Mouse (Mus musculus): ENCODE data around the gene Srpk3. TPM values are rescaled to one million over a fixed set of nuclear protein-coding genes. Genes with fewer than 3 reads are reported as not detected.
"Not testable (repeated sequence)": the region's sequence is repeated elsewhere in the genome, so short reads cannot be mapped to it uniquely, and the experiment has no call there.

Gene Srpk3
- total RNA-seq (2021), result 1 to 10 TPM; 2.7 to 6.3 TPM
- long read RNA-seq, partial matches to known transcripts, result 0 of 1 reads
- long read RNA-seq, other reads (novel, unspliced or antisense), result 0 of 1 reads

DNA sequence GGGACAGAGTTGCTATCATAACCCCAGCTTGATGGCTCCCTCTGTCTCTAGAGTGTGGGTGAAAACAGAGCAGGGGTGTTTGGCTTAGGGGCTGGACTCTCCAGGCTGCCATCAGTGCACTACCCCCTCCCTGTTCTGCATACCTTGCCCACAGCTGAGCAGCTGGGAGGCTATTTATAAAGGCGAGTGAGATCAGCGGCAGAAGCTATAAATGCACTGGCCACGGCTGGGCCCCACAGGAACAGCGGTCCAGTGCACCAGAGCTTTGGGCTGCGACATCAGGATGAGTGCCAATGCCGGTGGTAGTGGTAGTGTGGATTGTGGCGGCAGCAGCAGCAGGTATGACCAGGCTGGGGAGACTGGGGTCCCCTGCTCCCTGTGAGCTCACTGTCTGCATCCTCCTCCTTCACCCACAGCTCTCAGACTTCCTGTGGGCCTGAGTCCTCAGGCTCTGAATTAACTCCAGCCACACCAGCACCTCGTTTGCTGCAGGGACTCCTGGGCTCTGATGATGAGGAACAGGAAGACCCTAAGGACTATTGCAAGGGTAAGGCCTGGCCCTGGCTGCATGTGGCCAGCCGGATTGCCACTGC is at the start of gene Srpk3:
TSS of gene Srpk3 (plus strand) at position 238 of the 593 bp plus-strand sequence.
- no peak for DNase-seq (ENCODE audit: low spot score in 2 of 2)

DNA sequence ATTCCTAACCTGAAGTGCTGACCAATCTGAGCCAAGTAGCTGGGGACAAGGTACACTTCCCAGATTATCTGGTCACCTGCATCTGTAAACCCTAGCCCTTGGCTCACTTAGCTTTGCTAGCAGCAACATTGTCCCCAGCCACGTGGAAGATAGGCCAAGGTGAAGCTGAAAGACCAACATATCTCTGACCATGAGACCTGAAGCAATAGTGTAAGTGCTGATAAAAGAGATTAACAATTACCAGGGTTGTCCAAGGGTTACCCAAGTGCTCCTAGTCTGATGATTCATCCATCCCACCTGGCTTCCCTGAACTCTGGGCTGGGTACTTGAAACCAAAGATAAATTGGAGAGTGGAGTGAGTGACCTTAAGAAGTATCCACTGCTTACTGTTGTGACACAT is 43.3 kb upstream of the Srpk3 start:
- DNase-seq (ENCODE audit: low spot score in 2 of 2), result no peak

DNA sequence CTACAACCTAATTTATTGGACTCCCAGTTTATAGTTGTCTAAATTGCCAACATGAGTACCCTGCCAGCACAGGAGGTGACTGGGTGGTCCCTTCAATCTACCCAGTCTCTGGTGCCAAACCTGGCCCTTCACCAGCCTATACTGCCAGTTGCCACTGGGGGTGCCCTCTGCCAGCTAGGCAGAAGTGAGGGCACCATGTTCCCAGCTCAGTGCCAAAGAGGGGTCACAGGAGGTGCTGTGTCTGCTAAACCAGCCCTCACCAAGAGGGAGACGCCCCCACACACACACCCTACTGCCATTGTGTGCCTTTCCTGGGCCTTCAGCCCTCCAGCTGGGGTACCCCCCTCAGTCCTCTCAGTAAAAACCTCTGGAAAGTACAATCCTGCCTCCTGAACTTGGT is 36.0 kb upstream of the Srpk3 start:
- DNase-seq (ENCODE audit: low spot score in 2 of 2), result no peak

DNA sequence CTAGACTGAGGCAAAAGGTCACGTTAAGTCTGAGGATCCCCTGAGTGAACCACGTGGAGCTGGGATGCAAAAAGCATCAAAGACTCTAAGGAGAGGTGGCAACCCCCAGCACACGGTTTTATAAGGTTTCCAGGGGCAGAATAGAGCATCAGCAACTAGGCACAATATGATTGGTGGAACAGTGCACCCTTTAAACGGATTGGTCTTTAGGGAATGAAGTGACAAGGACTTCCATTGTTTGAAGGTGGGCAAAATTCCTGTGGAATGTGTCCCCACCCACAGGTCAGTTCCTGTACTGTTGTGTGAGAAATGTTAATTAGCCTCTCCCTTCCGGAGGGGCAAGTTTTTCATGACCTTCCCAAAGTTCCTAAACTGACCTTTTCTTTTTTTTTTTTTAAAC is 35.1 kb upstream of the Srpk3 start:
- no peak for DNase-seq (ENCODE audit: low spot score in 2 of 2)

DNA sequence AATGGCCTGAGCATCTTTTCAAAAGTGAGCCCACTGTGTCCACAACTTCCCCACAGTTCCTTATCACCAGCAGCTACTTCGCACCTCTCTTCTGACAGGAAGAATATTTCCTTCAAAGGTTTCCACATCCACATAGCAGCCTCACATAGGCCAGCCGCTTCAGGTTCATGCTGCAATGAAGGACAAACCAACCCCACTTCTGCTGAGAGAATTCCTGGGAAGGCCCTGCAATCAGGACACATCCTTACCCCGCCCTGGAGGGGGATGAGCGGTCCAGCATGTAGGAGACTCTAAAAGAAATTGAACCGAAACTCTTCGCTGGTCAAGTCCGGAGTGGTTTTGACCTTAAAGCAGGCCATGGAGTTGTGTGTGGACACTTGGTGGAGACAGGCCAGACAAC is 34.4 kb upstream of the Srpk3 start:
- DNase-seq (ENCODE audit: low spot score in 2 of 2), result not testable (repeated sequence)

DNA sequence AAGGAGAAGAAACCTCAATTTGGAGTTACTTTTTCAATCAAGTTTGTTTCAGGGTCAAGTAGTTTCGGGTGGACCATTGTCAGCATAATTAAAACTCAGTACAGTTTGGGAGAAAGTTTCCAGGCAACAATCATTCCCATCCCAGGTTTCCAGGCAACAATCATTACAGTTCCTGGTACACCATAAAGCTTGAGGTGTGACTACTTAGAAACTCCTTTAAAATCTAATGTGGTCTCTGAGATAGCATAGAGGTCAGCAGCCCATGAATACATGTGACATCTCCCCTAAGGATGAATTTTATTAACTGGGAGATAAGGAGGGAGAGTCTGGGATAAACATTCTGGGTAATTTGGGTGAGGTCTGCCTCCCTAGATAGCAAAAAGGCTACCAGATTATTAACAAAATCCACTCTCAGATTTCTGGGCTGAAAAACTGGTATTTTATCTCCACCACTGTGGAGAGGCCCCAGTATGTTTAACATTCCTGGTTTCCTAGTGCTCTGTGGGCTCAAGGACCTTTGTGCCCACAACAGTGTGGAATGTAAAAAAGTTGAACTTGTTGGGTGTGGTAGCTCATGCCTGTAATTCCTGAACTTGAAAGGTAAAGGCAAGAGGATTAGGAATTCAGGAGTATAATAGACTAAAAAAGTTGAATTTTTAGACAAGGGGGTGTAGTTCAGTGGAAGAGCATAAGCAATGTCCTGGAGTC is 29.3 kb upstream of the Srpk3 start:
- no peak for DNase-seq (ENCODE audit: low spot score in 2 of 2)

DNA sequence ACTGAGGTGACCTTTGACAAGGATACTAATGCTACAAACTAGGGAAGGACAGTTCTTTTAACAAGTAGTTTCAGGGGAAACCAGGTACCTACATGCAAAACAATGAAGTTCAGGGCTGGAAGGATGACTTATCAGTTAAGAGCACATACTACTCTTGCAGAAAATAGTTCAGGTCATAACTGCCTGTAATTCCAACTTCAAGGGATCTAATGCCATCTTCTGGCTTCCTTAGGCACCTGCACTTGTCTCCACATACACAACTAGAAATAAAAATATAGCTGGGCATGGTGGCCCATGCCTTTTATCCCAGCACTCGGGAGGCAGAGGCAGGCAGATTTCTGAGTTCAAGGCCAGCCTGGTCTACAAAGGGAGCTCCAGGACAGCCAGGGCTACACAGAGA is 25.2 kb upstream of the Srpk3 start:
- DNase-seq (ENCODE audit: low spot score in 2 of 2), result no peak

DNA sequence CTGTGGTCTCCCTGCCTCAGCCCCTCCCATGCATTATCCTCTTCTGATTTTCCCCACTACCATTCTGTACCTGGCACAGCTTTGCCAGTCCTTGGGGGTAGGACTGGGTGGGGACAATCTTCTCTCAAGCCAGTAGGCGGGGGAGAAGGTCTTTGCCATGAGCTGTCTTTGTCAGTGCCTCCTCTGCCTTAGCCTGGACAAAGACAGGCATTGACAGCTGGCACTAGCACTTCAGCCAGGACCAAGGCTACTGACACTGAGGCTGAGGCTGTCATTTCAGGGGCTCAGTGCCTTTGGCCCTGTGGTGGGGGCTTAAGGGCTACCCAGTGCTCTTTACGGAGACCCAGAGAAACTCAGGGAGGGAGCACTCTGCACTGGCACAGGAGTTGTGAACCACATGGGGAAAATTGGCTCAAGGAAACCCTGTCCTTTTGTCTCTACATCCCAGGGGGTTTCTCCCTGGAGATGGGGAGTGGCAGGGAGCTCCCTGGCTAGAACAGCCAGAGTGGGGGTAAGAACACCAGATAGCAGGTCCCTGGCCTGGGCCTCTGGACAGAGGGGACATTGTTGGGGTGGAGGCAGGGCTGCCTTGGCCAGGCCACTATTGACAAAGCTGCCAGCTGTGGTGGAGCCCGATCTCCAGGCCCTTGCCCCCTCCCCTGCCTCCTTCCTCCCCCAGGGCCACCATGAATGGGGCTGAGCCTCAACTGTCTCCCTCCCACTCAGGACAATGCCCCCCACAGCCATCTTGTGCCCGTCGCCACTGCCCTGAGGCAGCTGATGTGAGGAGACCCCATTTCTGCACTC is 17.7 kb upstream of the Srpk3 start, which contains the start of gene Plxnb3:
TSS of gene Plxnb3 (plus strand) at position 757 of the 807 bp plus-strand sequence.
- peak in 1 of 2 experiments; percentile 30 for DNase-seq (ENCODE audit: low spot score in 2 of 2)

DNA sequence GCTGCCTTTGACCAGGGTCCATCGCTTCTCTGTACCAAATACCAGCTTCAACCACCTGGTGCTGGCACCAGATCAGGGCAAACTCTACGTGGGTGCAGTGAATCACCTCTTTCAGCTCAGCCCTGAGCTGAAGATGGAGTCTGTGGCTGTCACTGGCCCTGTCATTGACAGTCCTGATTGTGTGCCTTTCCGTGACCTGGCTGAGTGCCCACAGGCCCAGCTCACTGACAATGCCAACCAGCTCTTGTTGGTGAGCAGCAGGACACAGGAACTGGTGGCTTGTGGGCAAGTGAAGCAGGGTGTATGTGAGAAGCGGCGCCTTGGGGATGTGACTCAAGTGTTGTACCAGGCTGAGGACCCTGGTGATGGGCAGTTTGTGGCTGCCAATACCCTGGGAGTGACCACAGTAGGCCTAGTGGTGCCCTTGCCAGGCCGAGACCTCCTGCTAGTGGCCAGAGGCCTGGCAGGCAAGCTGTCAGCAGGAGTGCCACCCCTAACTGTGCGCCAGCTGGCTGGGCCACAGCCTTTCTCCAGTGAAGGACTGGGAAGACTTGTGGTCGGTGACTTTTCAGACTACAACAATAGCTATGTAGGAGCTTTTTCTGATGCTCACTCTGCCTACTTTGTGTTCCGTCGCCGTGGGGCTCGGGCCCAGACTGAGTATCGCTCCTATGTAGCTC is 15.5 kb upstream of the Srpk3 start:
- peak in 1 of 2 experiments; percentile 39 for DNase-seq (ENCODE audit: low spot score in 2 of 2)

DNA sequence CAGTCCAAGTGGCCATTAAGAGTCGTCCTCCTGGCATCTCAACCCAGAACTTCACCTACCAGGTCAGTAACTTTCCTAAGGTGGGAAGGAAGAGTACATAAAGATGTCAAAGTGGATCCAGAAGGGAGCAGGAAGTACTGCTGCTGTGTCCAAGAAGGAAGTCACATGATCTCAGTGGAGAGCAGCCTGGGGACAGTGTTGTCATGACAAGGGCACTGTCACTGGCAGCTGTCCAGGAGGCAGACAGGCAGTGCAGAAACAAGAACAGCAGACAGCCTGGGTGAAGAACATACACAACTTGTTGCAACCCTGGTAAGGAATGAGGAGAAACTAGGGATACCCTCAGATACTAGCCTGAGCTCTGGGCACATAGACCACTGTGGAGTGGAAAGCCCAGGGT is 8.9 kb upstream of the Srpk3 start:
- DNase-seq (ENCODE audit: low spot score in 2 of 2), result no peak

DNA sequence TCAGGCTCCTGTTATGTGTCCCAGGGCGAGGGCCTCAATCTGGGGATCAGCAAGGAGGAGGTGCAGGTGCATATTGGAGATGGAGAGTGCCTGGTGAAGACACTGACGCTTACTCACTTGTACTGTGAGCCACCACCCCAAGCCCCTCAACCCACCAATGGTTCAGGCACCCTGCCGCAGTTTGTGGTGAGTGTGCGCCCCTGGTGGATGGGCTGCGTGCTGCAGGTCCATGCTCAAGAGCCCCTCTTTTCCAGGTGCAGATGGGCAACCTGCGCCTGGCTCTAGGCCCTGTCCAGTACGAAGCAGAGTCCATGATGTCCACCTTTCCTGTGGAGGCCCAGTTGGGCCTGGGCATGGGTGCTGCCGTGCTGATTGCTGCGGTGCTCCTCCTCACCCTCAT is 6.9 kb upstream of the Srpk3 start:
- DNase-seq (ENCODE audit: low spot score in 2 of 2), result no peak

DNA sequence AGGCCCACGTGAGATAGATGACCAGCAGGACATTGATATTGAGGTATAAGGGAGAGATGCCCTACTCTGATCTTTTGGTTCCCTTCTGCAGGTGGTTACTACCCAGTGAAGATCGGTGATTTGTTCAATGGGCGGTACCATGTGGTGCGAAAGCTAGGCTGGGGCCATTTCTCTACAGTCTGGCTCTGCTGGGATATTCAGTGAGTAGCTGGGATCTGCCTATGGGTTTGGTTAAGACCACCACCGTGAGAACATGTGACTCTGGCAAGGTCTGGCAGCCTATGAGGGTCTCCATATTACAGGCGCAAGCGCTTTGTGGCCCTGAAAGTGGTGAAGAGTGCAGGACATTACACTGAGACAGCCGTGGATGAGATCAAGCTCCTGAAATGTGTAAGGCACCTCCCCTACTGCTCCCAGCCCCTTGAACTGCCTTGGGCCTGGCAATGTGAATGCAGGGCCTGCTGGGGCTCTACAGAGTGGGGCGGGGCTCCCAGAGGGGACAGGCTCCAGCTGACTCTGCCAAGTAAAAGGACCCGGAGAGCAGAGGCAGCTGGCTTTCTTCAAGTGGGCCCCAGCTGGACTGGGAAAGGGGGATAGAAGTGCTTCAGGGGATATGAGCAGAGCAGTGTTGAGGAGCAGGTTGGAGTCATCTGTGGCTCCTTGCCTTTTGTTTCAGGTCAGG is 738 bp downstream of the Srpk3 start:
- DNase-seq (ENCODE audit: low spot score in 2 of 2), result no peak

DNA sequence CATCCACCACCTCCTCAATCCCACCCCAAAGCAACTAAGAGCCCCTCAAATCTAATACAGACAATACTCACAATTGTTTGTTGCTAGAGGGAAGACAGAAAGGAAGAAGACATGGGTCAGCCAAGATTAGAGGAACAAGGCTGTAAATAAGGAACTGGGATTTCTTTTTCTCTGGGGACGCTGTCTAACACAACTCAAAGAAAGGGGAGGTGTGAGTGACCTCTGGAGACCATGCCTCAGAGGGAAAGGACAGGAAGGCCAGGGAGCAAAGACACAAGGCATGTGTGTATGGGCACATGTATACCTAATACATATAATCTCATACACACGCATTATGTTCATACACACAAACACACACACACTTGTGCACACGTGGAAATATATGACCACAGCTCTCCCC is 8.0 kb downstream of the Srpk3 start:
- no peak for DNase-seq (ENCODE audit: low spot score in 2 of 2)

DNA sequence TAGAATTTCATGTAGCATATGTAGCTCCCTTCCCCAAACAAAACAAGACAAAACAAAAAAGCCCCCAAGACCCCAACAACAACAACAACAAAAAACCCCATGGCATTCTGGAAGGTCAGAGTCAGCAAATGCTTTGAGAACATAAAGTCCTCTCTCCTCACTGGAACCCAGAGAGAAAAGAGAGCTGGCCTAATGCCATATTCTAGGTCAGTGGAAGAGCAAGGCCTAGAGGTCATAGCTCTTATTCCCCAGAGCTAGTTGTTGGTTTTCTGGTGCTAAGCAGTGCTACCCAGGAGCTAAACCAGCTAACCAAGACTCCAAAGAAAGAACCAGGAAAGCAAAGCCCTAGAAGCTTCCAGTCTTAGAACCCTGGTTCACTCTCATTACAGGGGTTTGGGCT is 11.5 kb downstream of the Srpk3 start:
- no peak for DNase-seq (ENCODE audit: low spot score in 2 of 2)

DNA sequence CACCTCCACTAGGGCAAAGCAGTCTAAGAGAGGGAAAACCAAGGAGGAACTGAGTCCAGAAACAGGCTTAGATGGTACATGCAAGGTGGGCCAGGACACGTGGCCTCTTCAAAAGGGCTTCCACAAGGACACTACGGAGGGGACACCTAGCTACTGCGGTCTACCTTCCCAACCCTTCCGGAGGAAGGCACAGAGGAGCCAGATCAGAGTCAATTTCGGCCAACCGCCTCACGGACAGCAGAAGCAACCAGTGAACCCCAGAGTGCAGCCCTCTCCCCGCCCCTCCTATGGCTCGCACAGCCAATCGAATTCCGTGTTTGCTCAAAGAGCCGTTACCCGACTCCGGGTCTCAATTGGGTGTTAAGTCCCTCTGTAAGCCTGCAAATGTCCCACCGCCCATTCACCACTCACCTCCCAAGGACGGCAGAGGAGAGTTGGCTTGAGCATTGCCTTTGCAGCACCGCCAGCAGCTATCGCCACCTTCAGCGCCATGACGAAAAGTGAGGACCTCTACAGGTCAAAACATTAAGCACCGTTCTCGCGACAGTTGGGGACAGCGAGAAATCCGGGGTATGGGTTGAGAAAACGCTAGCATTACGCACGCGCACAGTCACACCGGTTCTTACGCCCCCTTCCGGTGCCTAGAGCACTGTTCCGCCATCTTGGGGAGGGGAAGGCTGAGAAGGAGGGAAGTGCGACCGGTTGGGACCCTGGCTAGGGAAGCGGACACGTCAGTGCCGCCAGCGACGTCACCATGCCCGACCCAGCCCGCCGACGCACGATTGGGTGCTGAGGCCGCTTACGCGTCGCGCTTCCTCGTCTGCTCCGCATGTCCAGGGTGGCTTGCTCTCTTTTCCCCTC is 12.4 kb downstream of the Srpk3 start, which contains the start of the genes Idh3g and Ssr4:
TSS of gene Idh3g (minus strand) at position 534 of the 861 bp plus-strand sequence.
TSS of gene Ssr4 (plus strand) at position 665 of the 861 bp plus-strand sequence.
- peak; percentile 92 to 94 for DNase-seq (ENCODE audit: low spot score in 2 of 2)

DNA sequence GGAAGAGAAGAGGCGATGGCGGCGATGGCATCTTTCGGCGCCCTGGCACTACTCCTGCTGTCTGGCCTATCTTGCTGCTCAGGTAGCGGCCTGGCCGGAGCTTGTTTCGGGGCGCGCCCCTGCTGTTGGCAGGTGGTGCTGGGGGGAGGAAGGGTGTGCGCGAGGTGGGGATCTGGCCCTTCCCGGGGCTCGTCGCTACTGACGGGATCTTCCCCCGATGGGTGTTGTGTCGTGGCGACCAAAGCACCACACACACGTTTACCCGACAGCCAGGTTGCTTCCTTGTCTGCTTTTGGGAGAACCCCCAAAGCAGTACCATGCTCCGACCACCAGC is 13.0 kb downstream of the Srpk3 start:
- DNase-seq (ENCODE audit: low spot score in 2 of 2), result no peak

DNA sequence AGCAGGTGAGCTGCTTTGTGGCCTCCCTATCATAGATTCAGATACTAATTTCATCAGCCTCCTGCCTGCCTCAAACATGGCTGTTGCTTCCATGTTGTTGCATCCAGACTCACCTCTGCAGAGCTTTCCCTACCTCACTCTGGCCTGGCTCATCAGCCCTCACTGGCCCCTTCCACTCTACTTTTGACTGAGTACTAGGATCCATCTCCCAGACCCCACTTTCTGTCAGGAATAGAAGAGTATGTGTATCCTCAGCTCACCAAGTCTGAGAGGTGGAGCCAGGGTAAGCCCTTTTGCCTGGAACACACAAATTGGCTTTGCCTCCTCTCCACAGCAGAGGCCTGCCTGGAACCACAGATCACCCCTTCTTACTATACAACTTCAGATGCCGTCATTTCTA is 14.3 kb downstream of the Srpk3 start:
- DNase-seq (ENCODE audit: low spot score in 2 of 2), result no peak

DNA sequence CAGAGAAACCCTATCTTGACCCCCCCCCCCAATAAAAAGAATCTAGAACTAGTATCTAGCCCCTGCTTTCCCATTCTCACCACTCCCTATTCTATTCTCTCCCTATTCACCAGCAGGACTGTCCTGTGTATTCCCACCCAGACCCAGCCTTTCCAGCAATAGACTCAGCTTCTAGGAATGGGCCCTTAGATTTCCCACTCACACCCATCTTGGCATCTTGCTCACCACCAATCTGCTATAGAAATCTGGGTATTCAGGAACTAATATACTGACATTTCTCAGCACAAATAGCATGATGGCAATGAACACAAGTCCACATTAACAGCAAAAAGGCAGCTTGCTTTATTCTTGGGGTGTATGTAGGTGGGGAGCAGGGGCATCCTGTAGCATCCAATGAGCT is 18.8 kb downstream of the Srpk3 start:
- DNase-seq (ENCODE audit: low spot score in 2 of 2), result no peak

DNA sequence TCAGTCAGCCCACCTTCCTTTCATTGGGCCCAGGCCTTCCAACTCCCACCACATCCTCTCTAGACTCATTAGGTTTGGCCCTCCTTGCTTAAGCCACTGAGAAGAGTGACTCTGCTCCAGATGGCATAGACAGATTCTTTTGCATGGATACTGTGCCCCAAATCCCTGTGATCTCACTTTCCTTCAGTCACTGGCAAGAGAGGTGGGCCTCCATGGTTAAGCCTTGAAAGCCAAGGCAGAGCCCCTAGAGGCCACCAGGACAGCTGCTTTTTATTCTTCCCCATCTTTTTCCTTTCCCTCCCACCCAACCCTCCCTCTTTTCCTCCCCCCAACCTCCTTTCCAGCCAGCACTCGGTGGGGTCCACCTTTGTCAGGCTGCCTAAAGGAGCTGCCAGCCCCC is 19.3 kb downstream of the Srpk3 start:
- DNase-seq (ENCODE audit: low spot score in 2 of 2), result no peak

DNA sequence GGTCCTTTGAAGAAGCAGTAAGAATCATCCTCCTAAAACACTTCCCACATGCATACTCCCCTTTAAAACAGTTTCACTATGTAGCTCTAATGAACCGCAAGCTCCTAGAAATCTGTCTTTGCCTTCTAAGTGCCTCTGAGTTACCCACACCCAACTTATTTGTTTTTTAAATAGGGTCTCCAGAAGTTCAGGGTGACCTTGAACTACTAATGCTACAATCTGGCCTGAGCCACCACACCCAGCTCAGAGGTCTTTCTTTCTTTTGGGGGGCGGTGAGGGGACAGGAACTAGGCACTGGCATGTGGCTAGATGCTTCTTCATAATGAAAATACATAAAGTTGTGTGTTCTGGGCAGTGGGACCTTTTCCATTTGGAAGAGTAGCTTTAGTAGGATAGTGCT is 23.3 kb downstream of the Srpk3 start:
- no peak for DNase-seq (ENCODE audit: low spot score in 2 of 2)
